Mouse (Mus musculus) CH12.LX (cell line): ENCODE measurements around the gene Tomm40l.

Source experiments
- CHD1 ChIP-seq: IDR thresholded peaks from 2 replicates; pipeline ENCODE4 v1.6.1; 2012; ENCODE audit warnings: low read depth, low read length, improper control_type of control experiment, inconsistent platforms
- CTCF ChIP-seq, 2 experiments: IDR thresholded peaks in 1 of 2; conservative IDR thresholded peaks in 1 of 2; 2 replicates each; pipeline ENCODE4 v1.5.1; 2011 to 2012; ENCODE audit warnings: low read depth in 2 of 2, low read length in 2 of 2, improper control_type of control experiment in 1 of 2, inconsistent platforms in 1 of 2, mild to moderate bottlenecking in 1 of 2, moderate library complexity in 1 of 2
- EP300 ChIP-seq: IDR thresholded peaks from 2 replicates; pipeline ENCODE4 v1.6.1; 2011; ENCODE audit warnings: low read length, improper control_type of control experiment
- GABPA ChIP-seq: IDR thresholded peaks from 2 replicates; pipeline ENCODE4 v1.6.1; 2012; ENCODE audit warnings: low read depth, low read length, improper control_type of control experiment, inconsistent platforms; ENCODE audit not compliant: insufficient replicate concordance
- HCFC1 ChIP-seq: IDR thresholded peaks from 2 replicates; pipeline ENCODE4 v1.6.1; 2012; ENCODE audit warnings: low read depth, mild to moderate bottlenecking, inconsistent platforms, low read length, improper control_type of control experiment
- JUN ChIP-seq: IDR thresholded peaks from 2 replicates; pipeline ENCODE4 v1.6.1; 2011; ENCODE audit warnings: low read depth, mild to moderate bottlenecking, low read length, improper control_type of control experiment, moderate library complexity; ENCODE audit not compliant: insufficient read depth
- MAX ChIP-seq: IDR thresholded peaks from 2 replicates; pipeline ENCODE4 v1.6.1; 2011; ENCODE audit warnings: low read length, improper control_type of control experiment
- MEF2A ChIP-seq: IDR thresholded peaks from 2 replicates; pipeline ENCODE4 v1.6.1; 2014; ENCODE audit warnings: low read depth, mild to moderate bottlenecking, inconsistent platforms, low read length, improper control_type of control experiment, borderline replicate concordance
- NELFE ChIP-seq: IDR thresholded peaks from 2 replicates; pipeline ENCODE4 v1.6.1; 2011; ENCODE audit warnings: low read depth, low read length, improper control_type of control experiment
- POLR2A ChIP-seq: IDR thresholded peaks from 2 replicates; pipeline ENCODE4 v1.6.1; 2011; ENCODE audit warnings: low read depth, mild to moderate bottlenecking, improper control_type of control experiment, low read length
- TBP ChIP-seq: conservative IDR thresholded peaks from 2 replicates; pipeline ENCODE4 v1.6.1; 2011; ENCODE audit warnings: low read depth, low read length, improper control_type of control experiment
- USF2 ChIP-seq: conservative IDR thresholded peaks from 2 replicates; pipeline ENCODE4 v1.6.1; 2011; ENCODE audit warnings: low read depth, low read length, improper control_type of control experiment
- ZKSCAN1 ChIP-seq: IDR thresholded peaks from 2 replicates; pipeline ENCODE4 v1.6.1; 2012; ENCODE audit warnings: low read depth, inconsistent platforms, low read length, improper control_type of control experiment, borderline replicate concordance

DNA sequence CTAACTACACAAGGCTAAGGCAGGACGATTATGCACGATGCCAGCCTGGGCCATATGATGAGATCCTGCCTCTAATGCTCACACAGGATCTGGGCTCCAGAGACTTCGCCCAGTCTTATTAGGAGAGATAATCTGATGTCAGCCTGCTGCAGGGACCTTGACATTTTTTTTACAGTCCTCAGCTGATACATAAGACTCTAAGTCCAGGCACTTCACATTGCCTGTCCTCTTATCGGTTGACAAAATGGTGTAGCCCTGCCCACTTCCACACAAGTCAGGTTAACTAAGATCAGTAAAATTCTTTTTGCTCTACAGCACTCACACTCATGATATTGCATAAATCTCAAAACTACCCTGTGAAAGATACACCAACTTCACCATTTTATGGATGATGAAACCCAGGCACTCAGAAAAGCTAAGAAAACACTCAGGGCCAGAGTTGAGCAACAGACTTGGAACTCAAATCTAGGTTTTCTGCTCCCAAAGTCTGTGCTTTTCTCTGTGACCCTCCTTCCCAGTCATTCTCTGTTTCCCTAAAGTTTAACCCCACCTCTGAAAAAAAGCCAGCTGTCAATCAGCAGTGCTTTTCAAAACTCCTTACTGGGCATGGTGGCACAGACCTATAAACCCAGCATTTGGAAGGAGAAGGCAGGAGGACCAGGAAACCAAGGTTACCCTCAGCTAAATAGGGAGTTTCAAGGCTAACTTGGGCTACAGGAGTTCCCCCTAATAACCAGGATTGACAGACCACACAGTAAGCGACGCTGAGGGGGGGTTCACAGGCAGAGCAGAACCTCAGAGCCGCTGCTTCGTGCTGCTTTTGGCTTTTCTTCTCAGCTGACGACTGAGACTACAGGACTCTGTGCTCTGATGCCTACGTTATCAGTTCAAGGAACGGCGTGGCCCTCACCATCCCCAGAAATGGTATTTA, 10.8 kb upstream of the Tomm40l start:
- no peak for TF ChIP-seq CTCF (conservative IDR thresholded peaks at IDR 0.05 in 1 of 2, IDR thresholded peaks at IDR 0.05 in 1 of 2; ENCODE audit: low read depth in 2 of 2, low read length in 2 of 2)
- no peak for TF ChIP-seq USF2
- TF ChIP-seq POLR2A: no peak
- TF ChIP-seq NELFE: no peak
- no peak for TF ChIP-seq HCFC1
- no peak for TF ChIP-seq MAX
- no peak for TF ChIP-seq CHD1
- no peak for TF ChIP-seq JUN
- TF ChIP-seq MEF2A: no peak
- no peak for TF ChIP-seq GABPA
- no peak for TF ChIP-seq TBP
- no peak for TF ChIP-seq ZKSCAN1
- TF ChIP-seq EP300: no peak
